Mouse (Mus musculus): ENCODE data around the gene Dnaic2. TPM values are rescaled to one million over a fixed set of nuclear protein-coding genes. Genes with fewer than 3 reads are reported as not detected.
A peak's percentile ranks its signal among the peaks of the same experiment; 100 is the strongest.

Gene Dnaic2
- 1 to 10 TPM; 1.7 to 2.0 TPM for total RNA-seq (2021)
- long read RNA-seq, experiment 1, partial matches to known transcripts, result 0 of 1 reads
- long read RNA-seq, experiment 1, other reads (novel, unspliced or antisense), result 1 of 1 reads
- long read RNA-seq, experiment 2, result 0 reads

- peak; percentile 27 to 44 for DNase-seq (ENCODE audit: low spot score in 2 of 2)
These were observed at the start of gene Dnaic2 for GRCm38 (mm10) chr11:114726965-114727825. Gene Dnaic2 (plus strand): TSS chr11:114727408.

- DNase-seq (ENCODE audit: low spot score in 2 of 2), result no peak
These were observed 47.6 kb upstream of the Dnaic2 start for GRCm38 (mm10) chr11:114679582-114679981.

DNA sequence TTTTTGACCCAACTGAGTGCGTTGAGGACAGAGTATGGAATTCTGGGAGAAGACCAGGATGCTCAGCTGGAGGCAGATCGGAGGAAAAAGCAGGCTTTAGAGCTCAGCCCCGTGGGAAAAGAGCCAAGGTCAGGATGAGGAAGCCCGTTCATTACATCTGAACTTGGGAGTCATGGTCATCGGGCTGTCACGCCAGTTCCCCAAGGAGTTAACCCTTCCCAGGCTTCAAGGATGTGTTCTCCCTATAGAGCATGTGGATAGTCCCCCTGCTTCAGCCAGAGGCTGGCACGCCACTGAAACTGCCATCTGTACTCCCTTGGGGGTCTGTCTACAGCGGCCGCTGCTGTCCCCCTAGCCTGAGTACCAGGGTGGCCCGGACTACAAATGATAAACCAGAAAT lies 46.9 kb upstream of the Dnaic2 start:
- DNase-seq (ENCODE audit: low spot score in 2 of 2), result no peak

- no peak for DNase-seq (ENCODE audit: low spot score in 2 of 2)
These were observed 46.2 kb upstream of the Dnaic2 start for GRCm38 (mm10) chr11:114681054-114681453.

GRCm38 (mm10) chr11:114682321-114682900 lies 44.8 kb upstream of the Dnaic2 start:
- no peak for DNase-seq (ENCODE audit: low spot score in 2 of 2)

GRCm38 (mm10) chr11:114683029-114683721 lies 44.0 kb upstream of the Dnaic2 start:
- DNase-seq (ENCODE audit: low spot score in 2 of 2), result no peak

DNA sequence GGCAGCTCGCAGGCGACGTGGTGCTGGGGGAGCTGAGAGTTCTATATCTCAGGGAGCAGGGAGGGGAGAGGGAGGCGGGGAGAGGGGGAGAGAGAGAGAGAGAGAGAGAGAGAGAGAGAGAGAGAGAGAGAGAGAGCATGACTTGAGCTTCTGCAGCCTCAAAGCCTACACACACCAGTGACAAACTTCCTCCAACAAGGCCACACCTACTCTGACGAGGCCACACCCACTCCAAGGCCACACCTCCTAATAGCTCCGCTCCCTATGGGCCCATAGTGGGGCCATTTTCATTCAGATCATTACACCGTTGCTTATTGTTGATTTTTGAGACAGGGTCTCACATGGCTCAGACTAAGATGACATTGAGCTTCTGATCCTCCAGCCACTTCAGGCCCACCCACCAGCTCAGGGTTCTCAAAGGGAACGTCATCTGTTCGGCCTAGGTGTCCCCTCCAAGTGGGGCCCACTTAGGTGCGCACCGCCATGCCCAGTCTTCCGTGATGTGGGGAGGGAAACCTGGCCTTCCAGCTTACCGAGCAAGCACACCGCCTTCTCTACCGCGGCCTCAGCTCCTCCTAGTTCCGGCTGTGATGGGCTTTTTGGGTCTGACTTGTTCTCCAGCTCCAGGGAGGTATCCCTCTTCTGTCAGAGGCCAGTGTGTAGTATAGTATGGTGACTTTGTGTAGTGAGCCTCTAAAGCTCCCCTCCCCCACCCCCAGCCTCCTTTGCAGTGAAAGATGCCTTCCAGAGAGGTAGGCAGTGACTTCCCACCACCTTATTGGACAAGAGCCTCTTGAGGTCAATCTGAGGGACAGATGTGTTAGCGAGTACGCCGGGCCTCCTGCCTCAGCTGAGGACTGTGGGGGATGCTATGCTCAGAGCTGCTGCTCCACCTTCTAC lies 43.2 kb upstream of the Dnaic2 start:
- DNase-seq (ENCODE audit: low spot score in 2 of 2), result no peak

DNA sequence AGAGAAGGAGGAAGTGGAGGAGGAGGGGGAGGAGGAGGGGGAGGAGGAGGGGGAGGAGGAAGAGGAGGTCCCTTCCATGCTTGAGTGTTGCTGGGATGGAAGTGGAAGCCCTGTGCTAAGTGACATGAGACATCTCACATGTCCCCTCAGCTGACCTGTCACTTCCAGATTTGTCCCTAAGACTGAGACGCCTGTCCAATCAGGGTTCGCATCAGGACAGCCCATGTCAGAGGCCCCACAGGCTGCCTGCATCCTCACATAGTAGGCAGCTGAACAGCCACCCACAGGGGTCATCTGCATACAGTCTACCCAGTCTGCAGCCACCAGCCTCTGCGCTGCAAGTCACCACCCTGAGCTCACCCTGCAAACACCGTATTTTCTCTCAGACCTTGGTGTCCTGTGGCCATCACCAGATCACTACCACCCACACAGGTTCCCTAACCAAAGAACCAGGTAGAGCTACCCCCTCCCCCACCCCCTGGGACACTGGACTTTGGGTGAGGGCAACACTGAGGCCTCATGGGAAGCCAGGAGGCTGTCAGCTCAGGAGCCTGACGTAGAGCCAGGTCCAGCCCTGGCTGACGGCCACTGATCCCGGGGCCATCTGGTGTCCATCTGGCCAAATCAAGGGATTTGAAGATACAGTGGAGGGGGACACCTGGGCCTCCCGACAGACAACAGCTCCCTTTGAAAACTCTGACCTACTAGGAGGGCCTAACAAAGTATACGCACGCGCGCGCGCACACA lies 42.4 kb upstream of the Dnaic2 start:
- no peak for DNase-seq (ENCODE audit: low spot score in 2 of 2)

GRCm38 (mm10) chr11:114685526-114686040 lies 41.6 kb upstream of the Dnaic2 start:
- DNase-seq (ENCODE audit: low spot score in 2 of 2), result no peak

- DNase-seq (ENCODE audit: low spot score in 2 of 2), result no peak
These were observed 40.8 kb upstream of the Dnaic2 start for GRCm38 (mm10) chr11:114686221-114686959.

DNA sequence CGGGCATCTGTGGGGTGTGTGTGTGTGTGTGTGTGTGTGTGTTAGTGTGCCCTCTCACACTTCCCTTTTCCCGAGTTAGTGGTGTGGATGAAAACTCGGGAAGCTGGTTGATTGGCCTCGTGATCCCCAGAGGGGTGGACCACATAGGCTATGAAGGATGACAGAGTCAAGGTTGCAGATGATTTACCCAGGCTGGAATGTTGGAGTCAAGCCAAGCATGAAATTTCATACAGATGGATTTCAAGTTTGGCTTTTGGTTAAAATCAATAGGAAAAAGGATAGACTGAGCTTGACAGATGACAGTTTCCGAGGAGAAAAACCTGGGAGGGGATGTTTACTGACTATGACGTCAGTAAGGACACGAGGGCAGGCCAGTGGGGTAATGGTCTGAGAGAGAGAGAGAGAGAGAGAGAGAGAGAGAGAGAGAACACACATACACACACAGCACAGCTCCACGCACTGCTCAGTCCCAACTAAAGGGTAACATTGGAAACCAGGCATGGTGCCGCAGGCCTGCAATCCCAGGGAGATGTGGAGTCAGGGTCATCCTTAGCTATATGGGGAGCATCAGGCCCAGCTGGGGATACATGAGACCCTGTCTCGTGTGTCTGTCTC lies 39.5 kb upstream of the Dnaic2 start:
- no peak for DNase-seq (ENCODE audit: low spot score in 2 of 2)

DNA sequence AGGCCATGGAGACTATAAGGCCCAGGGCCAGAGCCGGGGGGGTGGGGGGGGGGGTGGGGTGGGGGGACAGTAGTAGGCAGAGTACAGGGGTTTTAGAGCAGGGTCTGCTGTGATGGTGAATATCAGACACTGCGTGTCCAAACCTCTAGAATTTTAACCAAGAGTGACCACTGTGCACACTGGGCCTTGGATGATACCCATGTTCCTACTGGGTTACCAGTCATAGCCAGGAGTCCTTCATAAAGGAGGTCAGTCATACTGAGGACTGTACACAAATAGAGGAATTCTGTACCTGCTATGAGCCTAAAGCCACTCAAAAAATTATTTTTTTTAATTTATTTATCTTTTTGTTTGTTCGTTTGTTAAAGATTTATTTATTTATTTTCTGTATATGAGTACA lies 38.5 kb upstream of the Dnaic2 start:
- DNase-seq (ENCODE audit: low spot score in 2 of 2), result no peak

DNA sequence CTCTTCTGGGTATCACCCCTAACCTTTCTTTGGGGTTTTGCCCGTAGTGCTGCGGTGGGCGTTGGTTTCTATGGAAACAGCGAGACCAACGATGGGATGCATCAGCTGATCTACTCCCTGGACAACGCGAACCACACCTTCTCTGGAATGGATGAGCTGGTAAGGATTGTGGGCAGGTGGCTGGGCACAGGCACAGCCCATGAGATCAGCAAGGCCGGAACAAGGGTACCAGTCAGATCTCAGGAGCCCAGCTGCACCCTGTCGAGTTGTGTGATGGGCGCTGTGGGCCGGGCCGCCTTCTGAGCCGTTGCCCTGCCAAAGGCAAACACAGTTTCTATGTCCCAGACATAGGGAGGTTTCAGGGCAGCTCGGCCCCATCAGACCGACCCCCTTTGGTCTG lies 37.0 kb upstream of the Dnaic2 start:
- DNase-seq (ENCODE audit: low spot score in 2 of 2), result no peak

GRCm38 (mm10) chr11:114691454-114692182 lies 35.6 kb upstream of the Dnaic2 start:
- no peak for DNase-seq (ENCODE audit: low spot score in 2 of 2)

DNA sequence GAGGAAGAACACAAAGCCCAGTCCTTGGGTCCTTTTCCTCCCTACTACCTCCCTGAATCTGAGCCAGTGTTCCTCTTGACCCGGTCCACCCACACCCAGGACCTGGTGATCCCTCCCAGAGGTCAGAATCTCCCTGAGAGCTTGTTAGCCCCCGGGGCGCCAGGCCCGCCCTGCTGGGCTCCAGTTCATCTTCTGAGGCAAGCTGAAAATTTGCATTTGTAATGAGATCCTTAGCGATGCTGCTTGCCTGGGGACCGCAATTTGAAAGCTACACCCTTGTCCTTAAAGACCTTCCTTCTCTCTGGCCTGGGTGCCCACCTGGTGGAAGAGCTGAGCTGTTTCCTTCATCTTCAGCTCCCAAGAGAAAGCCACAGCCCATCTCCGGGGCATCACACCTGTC lies 34.6 kb upstream of the Dnaic2 start:
- no peak for DNase-seq (ENCODE audit: low spot score in 2 of 2)

DNA sequence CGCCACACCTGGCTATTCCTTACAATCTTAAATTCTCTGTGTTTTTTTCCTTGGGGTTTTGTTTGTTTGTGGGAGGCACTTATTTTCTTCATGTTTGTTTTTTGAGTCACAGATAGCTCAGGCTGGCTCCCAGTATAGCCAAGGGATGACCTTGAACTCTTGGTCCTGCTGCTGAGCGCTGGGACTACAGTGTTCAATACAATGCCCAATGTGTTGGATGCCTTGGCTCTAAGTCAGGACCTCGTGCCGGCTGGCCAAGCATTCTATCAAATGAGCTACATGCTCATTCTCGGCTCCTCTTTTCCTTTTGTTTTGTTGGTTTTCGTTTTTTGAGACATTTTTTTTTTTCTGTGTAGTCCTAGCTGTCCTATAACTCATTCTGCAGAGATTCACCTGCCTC lies 33.8 kb upstream of the Dnaic2 start:
- no peak for DNase-seq (ENCODE audit: low spot score in 2 of 2)

GRCm38 (mm10) chr11:114694451-114694850 lies 32.8 kb upstream of the Dnaic2 start:
- no peak for DNase-seq (ENCODE audit: low spot score in 2 of 2)

DNA sequence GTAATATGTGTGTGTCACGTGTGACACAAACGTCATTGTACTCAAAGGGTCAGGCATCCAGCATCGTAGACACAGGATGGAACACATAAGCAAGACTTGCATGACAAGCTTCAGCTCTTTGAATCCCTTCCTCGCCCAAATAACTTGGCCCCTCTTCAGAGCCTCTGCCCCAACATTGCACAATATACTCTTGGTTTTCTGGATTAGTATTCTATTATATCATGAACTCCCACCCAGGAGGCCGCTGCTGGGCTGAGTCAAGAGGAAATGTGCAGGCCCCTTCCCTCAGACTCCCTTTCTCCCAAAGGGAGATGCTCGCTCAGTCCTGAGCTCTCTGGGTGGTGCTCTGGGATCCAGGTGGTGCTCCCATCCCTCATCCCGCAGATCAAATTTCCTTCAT lies 28.7 kb upstream of the Dnaic2 start:
- DNase-seq (ENCODE audit: low spot score in 2 of 2), result no peak
